Mouse (Mus musculus): ENCODE measurements at regions not wholly inside any gene's neighbourhood (a gene's known extent, or its start where the extent isn't known, plus 50 kb on each side); places are given as distances from the start of the nearest gene placed in this dataset.

GRCm38 (mm10) chr1:128782286-128782685, 190.2 kb upstream of the Cxcr4 start:
- H3K9me3 ChIP-seq (ENCODE audit: control insufficient read depth, low read length) = no peaks in the 10 kb centered on the region
- H3K4me1 ChIP-seq (ENCODE audit: control insufficient read depth, insufficient read depth, low read length) = no peaks in the 10 kb centered on the region
- no peaks in the 10 kb centered on the region for H3K27me3 ChIP-seq (ENCODE audit: control insufficient read depth, insufficient read depth, low read length)
- H3K36me3 ChIP-seq (ENCODE audit: control insufficient read depth, insufficient read depth, low read length) = no peaks in the 10 kb centered on the region
- DNase-seq (ENCODE audit: low spot score) (no peak), ATAC-seq (ENCODE audit: low FRiP score, low read depth) (no peak)
- 67% methylated on average over 2 of the region's 2 CpGs for WGBS
- H3K9ac ChIP-seq (ENCODE audit: low read depth, low read length, severe bottlenecking) = no peak overlapping the region
- H3K4me2 ChIP-seq (replicated peaks; ENCODE audit: low read depth, low read length, severe bottlenecking) = no peak overlapping the region
- no peak for TF ChIP-seq POLR2A (IDR thresholded peaks at IDR 0.05; ENCODE audit: borderline replicate concordance, extremely low read depth, insufficient read depth, insufficient read length)
- H3K4me3 ChIP-seq (replicated peaks; ENCODE audit: low read length) = no peak overlapping the region
- no peak overlapping the region for H3K27ac ChIP-seq (replicated peaks; ENCODE audit: low read depth, low read length)

DNA sequence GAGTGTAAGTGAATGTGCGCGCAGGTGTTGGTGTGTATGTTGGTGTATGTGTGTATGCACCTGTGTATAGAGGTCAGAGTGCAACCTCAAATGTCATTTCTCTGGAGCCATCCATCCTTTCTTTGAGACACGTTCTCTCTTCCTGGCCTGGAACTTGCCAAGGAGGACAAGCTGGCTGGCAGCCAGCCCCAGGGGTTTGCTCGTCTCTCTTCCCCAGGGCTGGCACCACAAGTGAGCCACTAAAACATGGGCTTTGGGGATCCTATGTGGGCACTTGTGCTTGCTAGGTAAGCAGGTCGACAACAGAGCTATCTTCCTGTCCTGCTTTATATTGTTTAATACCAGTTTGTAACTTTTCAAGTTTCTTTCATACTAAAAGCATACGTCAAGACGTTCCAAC, 189.8 kb upstream of the Cxcr4 start:
- no peak for TF ChIP-seq POLR2A (IDR thresholded peaks at IDR 0.05; ENCODE audit: borderline replicate concordance, extremely low read depth, insufficient read depth, insufficient read length)
- WGBS = 72% methylated on average over 7 of the region's 7 CpGs

DNA sequence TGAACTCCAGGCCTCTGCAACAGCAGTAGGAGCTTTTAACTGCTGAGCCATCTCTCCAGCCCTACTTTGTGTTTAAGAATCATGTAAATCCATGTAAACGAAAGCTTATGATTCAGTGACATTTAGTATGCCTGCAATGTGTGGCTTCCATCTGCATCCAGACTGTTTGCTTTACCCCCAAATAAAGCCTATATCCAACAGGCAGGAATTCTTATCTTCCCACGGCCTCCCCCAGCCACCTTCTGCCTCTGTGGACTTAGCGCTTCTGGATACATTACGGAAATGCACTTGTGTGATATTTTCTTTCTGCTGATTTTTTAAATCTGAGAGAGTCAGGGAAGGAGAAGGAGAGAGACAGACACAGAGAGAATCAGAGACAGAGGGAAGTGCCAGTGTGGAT, 189.2 kb upstream of the Cxcr4 start:
- Histone ChIP-seq H3K9ac (ENCODE audit: low read depth, low read length, severe bottlenecking) (no peak overlapping the region), H3K27ac (replicated peaks; ENCODE audit: low read depth, low read length) (no peak overlapping the region), H3K27me3 (ENCODE audit: control insufficient read depth, insufficient read depth, low read length) (no peaks in the 10 kb centered on the region), H3K4me1 (ENCODE audit: control insufficient read depth, insufficient read depth, low read length) (no peaks in the 10 kb centered on the region), H3K9me3 (ENCODE audit: control insufficient read depth, low read length) (no peaks in the 10 kb centered on the region), H3K36me3 (ENCODE audit: control insufficient read depth, insufficient read depth, low read length) (no peaks in the 10 kb centered on the region), H3K4me2 (replicated peaks; ENCODE audit: low read depth, low read length, severe bottlenecking) (no peak overlapping the region), H3K4me3 (replicated peaks; ENCODE audit: low read length) (no peak overlapping the region)
- ATAC-seq (ENCODE audit: low FRiP score, low read depth) = no peak
- DNase-seq (ENCODE audit: low spot score) = no peak
- 77% methylated on average over 4 of the region's 4 CpGs for WGBS
- TF ChIP-seq POLR2A (IDR thresholded peaks at IDR 0.05; ENCODE audit: borderline replicate concordance, extremely low read depth, insufficient read depth, insufficient read length) = no peak

More for the DNA sequence above, 189.8 kb upstream of the Cxcr4 start:
- no peaks in the 10 kb centered on the region for H3K4me1 ChIP-seq (ENCODE audit: control insufficient read depth, insufficient read depth, low read length)
- H3K36me3 ChIP-seq (ENCODE audit: control insufficient read depth, insufficient read depth, low read length) = no peaks in the 10 kb centered on the region
- no peak overlapping the region for H3K27ac ChIP-seq (replicated peaks; ENCODE audit: low read depth, low read length)
- H3K4me2 ChIP-seq (replicated peaks; ENCODE audit: low read depth, low read length, severe bottlenecking) = no peak overlapping the region
- ATAC-seq (ENCODE audit: low FRiP score, low read depth) = no peak
- no peaks in the 10 kb centered on the region for H3K27me3 ChIP-seq (ENCODE audit: control insufficient read depth, insufficient read depth, low read length)
- no peak for DNase-seq (ENCODE audit: low spot score)
- H3K9me3 ChIP-seq (ENCODE audit: control insufficient read depth, low read length) = no peaks in the 10 kb centered on the region
- H3K9ac ChIP-seq (ENCODE audit: low read depth, low read length, severe bottlenecking) = no peak overlapping the region
- H3K4me3 ChIP-seq (replicated peaks; ENCODE audit: low read length) = no peak overlapping the region

DNA sequence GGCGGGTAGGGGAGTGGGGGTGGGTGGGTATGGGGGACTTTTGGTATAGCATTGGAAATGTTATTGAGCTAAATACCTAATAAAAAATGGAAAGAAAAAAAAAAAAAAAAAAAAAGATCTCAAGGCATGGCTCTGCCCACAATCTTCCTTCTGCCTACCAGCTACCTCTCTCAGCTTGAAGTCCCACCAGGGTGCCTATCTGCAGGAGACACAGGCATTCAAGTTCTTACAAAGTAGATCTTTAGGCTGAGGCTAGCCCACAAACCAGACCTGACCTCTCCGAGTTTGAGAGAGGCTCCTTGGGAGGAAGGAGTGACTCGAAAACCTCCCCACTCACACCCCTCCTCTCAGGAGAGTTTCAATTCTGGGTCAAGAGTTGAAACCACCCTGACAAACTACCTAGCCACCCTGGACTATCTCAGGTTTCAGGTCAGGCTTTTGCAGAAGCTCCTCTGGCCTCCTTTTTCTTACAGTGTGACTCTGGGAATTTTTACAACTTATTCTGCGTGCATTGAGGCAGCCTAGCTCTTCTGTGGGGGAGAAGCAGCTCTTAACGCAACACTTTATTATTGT, 187.6 kb upstream of the Cxcr4 start:
- Histone ChIP-seq H3K9me3 (ENCODE audit: control insufficient read depth, low read length) (no peaks in the 10 kb centered on the region), H3K4me2 (replicated peaks; ENCODE audit: low read depth, low read length, severe bottlenecking) (no peak overlapping the region), H3K4me3 (replicated peaks; ENCODE audit: low read length) (no peak overlapping the region), H3K4me1 (ENCODE audit: control insufficient read depth, insufficient read depth, low read length) (no peaks in the 10 kb centered on the region), H3K9ac (ENCODE audit: low read depth, low read length, severe bottlenecking) (no peak overlapping the region), H3K27me3 (ENCODE audit: control insufficient read depth, insufficient read depth, low read length) (no peaks in the 10 kb centered on the region), H3K36me3 (ENCODE audit: control insufficient read depth, insufficient read depth, low read length) (no peaks in the 10 kb centered on the region), H3K27ac (replicated peaks; ENCODE audit: low read depth, low read length) (no peak overlapping the region)
- 79% methylated on average over 5 of the region's 5 CpGs for WGBS
- ATAC-seq (ENCODE audit: low FRiP score, low read depth) (no peak), DNase-seq (ENCODE audit: low spot score) (no peak)
- no peak for TF ChIP-seq POLR2A (IDR thresholded peaks at IDR 0.05; ENCODE audit: borderline replicate concordance, extremely low read depth, insufficient read depth, insufficient read length)

GRCm38 (mm10) chr1:128772440-128772839, 180.3 kb upstream of the Cxcr4 start:
- DNase-seq (ENCODE audit: low spot score) (no peak), ATAC-seq (ENCODE audit: low FRiP score, low read depth) (no peak)
- H3K4me2 ChIP-seq (replicated peaks; ENCODE audit: low read depth, low read length, severe bottlenecking) = no peak overlapping the region
- no peak for TF ChIP-seq POLR2A (IDR thresholded peaks at IDR 0.05; ENCODE audit: borderline replicate concordance, extremely low read depth, insufficient read depth, insufficient read length)
- no peaks in the 10 kb centered on the region for H3K36me3 ChIP-seq (ENCODE audit: control insufficient read depth, insufficient read depth, low read length)
- H3K4me3 ChIP-seq (replicated peaks; ENCODE audit: low read length) = no peak overlapping the region
- no peak overlapping the region for H3K9ac ChIP-seq (ENCODE audit: low read depth, low read length, severe bottlenecking)
- H3K27me3 ChIP-seq (ENCODE audit: control insufficient read depth, insufficient read depth, low read length) = no peaks in the 10 kb centered on the region
- H3K4me1 ChIP-seq (ENCODE audit: control insufficient read depth, insufficient read depth, low read length) = no peaks in the 10 kb centered on the region
- WGBS = 86% methylated on average over 3 of the region's 3 CpGs
- no peak overlapping the region for H3K27ac ChIP-seq (replicated peaks; ENCODE audit: low read depth, low read length)
- H3K9me3 ChIP-seq (ENCODE audit: control insufficient read depth, low read length) = no peaks in the 10 kb centered on the region

DNA sequence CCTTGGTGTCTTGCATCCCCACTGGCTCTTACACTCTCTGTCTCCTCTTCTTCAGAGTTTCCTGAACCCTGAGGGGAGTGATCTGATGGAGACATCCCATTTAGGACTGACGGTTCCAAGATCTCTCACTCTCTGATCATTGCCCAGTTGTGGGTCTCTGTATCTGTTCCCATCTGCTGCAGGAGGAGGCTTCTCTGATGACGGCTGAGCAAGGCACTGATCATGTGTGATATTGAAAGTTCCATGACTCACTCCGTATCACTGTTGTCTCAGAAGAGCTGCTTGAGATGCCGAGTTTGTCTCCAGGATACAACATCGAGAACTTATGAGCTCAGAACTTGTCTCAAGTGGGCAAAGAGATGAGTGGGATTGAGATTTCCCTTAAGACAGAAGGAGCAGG, 178.7 kb upstream of the Cxcr4 start:
- H3K4me3 ChIP-seq (replicated peaks; ENCODE audit: low read length) = no peak overlapping the region

More for the DNA sequence above, 178.7 kb upstream of the Cxcr4 start:
- no peak overlapping the region for H3K9ac ChIP-seq (ENCODE audit: low read depth, low read length, severe bottlenecking)
- ATAC-seq (ENCODE audit: low FRiP score, low read depth) (no peak), DNase-seq (ENCODE audit: low spot score) (no peak)
- H3K36me3 ChIP-seq (ENCODE audit: control insufficient read depth, insufficient read depth, low read length) = no peaks in the 10 kb centered on the region
- no peak for TF ChIP-seq POLR2A (IDR thresholded peaks at IDR 0.05; ENCODE audit: borderline replicate concordance, extremely low read depth, insufficient read depth, insufficient read length)
- no peaks in the 10 kb centered on the region for H3K27me3 ChIP-seq (ENCODE audit: control insufficient read depth, insufficient read depth, low read length)
- 93% methylated on average over 5 of the region's 5 CpGs for WGBS
- no peaks in the 10 kb centered on the region for H3K4me1 ChIP-seq (ENCODE audit: control insufficient read depth, insufficient read depth, low read length)
- no peaks in the 10 kb centered on the region for H3K9me3 ChIP-seq (ENCODE audit: control insufficient read depth, low read length)
- H3K27ac ChIP-seq (replicated peaks; ENCODE audit: low read depth, low read length) = no peak overlapping the region
- no peak overlapping the region for H3K4me2 ChIP-seq (replicated peaks; ENCODE audit: low read depth, low read length, severe bottlenecking)

Data from limb, embryonic 14.5 days (tissue).